ENCODE assay signal across 8 mouse cellular contexts in the genomic region with DNA sequence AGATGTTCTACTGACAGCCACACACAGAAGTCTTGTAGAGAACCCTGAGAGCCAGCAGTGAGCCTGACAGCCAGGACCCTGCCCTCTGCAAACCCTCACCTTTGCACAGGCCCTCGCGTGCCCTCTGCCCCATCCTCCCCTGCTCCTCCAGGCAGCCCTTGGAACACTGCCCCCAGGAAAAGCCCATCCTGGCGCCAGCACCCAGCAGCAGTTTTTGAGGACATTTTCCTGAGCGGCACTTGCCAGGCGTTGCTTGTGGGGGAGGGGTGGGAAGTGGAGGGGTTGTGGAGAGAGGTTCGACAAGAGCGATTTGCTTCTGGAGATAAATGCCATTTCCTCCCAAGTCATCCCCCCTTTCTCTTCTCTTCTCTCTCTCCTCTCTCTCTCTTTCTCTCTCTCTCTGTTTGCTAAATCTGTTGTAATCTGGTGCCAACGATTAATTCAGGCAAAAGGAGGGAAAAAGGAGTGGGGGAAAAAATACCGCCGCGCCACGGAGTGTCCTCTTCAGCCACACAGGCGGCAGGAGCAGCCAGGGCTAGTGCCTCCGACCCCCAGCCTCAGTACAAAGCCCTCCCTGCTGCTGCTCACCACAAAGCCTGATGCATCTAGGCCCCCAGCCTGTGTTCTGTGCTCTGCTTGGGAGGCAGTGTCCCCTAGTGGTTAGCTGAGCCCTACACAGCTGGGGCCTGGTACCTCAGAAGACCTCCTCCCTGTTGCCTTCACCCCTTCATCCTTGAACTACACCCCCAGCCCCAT. TPM values are rescaled to one million over a fixed set of nuclear protein-coding genes. Genes with fewer than 3 reads are reported as not detected.
DNase-seq lines count a peak whose midpoint lies in the region; ATAC-seq and TF ChIP-seq lines count a peak whose summit lies in the region.

No protein-coding gene starts in this region.

- H3K9ac ChIP-seq in intestine, postnatal 0 days (ENCODE audit: low read depth, low read length) = no peak overlapping the region
- no peak overlapping the region for H3K9ac ChIP-seq in lung, embryonic 15.5 days

- H3K4me2 ChIP-seq in intestine, postnatal 0 days (replicated peaks; ENCODE audit: low read depth) = no peak overlapping the region
- H3K4me2 ChIP-seq in lung, embryonic 15.5 days = peak overlapping the region; percentile 16; the same call in 1 of the 2 replicates

- peaks cover 78% of the 10 kb centered on the region for H3K4me1 ChIP-seq in embryonic facial prominence, embryonic 10.5 days
- no peaks in the 10 kb centered on the region for H3K4me1 ChIP-seq in intestine, postnatal 0 days (replicated peaks; ENCODE audit: control insufficient read depth, insufficient read depth, low read length)
- peaks cover 23% of the 10 kb centered on the region for H3K4me1 ChIP-seq in lung, embryonic 15.5 days
- peaks cover 6% of the 10 kb centered on the region for H3K4me1 ChIP-seq in small intestine, adult 2 months (ENCODE audit: control insufficient read depth, insufficient read depth, insufficient read length, low read length)

- ATAC-seq in intestine, postnatal 0 days = no peak
- ATAC-seq in lung, embryonic 15.5 days (ENCODE audit: borderline replicate concordance, extremely low read depth, low FRiP score, low TSS enrichment) = peak; percentile 29; the same call in 1 of the 2 replicates
- ATAC-seq in inflammation-experienced regulatory T-cells, adult 6 months = no peak

- TF ChIP-seq POLR2A in small intestine, adult 2 months (IDR thresholded peaks at IDR 0.05; ENCODE audit: low read depth, low read length) = no peak

- H3K4me3 ChIP-seq in embryonic facial prominence, embryonic 10.5 days = peak overlapping the region; percentile 38
- no peak overlapping the region for H3K4me3 ChIP-seq in intestine, postnatal 0 days (ENCODE audit: low read depth, low read length)
- H3K4me3 ChIP-seq in lung, embryonic 15.5 days = no peak overlapping the region
- H3K4me3 ChIP-seq in small intestine, adult 2 months (ENCODE audit: low read depth, low read length) = no peak overlapping the region

- no peaks in the 10 kb centered on the region for H3K36me3 ChIP-seq in embryonic facial prominence, embryonic 10.5 days (replicated peaks)
- no peaks in the 10 kb centered on the region for H3K36me3 ChIP-seq in intestine, postnatal 0 days (ENCODE audit: control insufficient read depth, insufficient read depth)
- no peaks in the 10 kb centered on the region for H3K36me3 ChIP-seq in lung, embryonic 15.5 days
- H3K36me3 ChIP-seq in small intestine, adult 2 months (ENCODE audit: control insufficient read depth, insufficient read depth, low read length) = no peaks in the 10 kb centered on the region

- no peaks in the 10 kb centered on the region for H3K9me3 ChIP-seq in embryonic facial prominence, embryonic 10.5 days
- no peaks in the 10 kb centered on the region for H3K9me3 ChIP-seq in intestine, postnatal 0 days (ENCODE audit: control insufficient read depth)
- H3K9me3 ChIP-seq in lung, embryonic 15.5 days = no peaks in the 10 kb centered on the region

- peak overlapping the region; percentile 72 for H3K27ac ChIP-seq in embryonic facial prominence, embryonic 10.5 days (replicated peaks)
- H3K27ac ChIP-seq in intestine, postnatal 0 days (ENCODE audit: low read depth, low read length) = no peak overlapping the region
- H3K27ac ChIP-seq in lung, embryonic 15.5 days = no peak overlapping the region
- H3K27ac ChIP-seq in small intestine, adult 2 months (ENCODE audit: insufficient read depth, low read depth, low read length) = no peak overlapping the region

- peak; percentile 91 for TF ChIP-seq CTCF in intestine, postnatal 0 days (IDR thresholded peaks at IDR 0.05; ENCODE audit: low read depth)
- peak; percentile 35; the same call in 1 of the 2 replicates for TF ChIP-seq CTCF in small intestine, adult 2 months (IDR thresholded peaks at IDR 0.05; ENCODE audit: extremely low read depth, insufficient read length, insufficient replicate concordance, low read depth, low read length)

- peaks cover 100% of the 10 kb centered on the region for H3K27me3 ChIP-seq in embryonic facial prominence, embryonic 10.5 days (replicated peaks; ENCODE audit: low read depth, poor library complexity, severe bottlenecking)
- H3K27me3 ChIP-seq in intestine, postnatal 0 days (replicated peaks; ENCODE audit: control insufficient read depth, insufficient read depth, low read length) = peaks cover 22% of the 10 kb centered on the region
- peaks cover 62% of the 10 kb centered on the region for H3K27me3 ChIP-seq in lung, embryonic 15.5 days
- H3K27me3 ChIP-seq in small intestine, adult 2 months (ENCODE audit: control insufficient read depth, insufficient read depth, low read length) = peaks cover 8% of the 10 kb centered on the region

- peak; percentile 61 for DNase-seq in cerebellum, adult 9-11 months
- no peak for DNase-seq in cerebellum, adult 9-10 months
- DNase-seq in 3T3-L1 (ENCODE audit: low read depth, low spot score) = peak; percentile 40
- DNase-seq in embryonic facial prominence, embryonic 10.5 days (ENCODE audit: low spot score) = peak; percentile 69

- 4% methylated on average over 14 of the region's 14 CpGs for WGBS in embryonic facial prominence, embryonic 10.5 days
- 33% methylated on average over 14 of the region's 14 CpGs for WGBS in intestine, postnatal 0 days
- 6% methylated on average over 13 of the region's 14 CpGs for WGBS in lung, embryonic 15.5 days
- 54% methylated on average over 14 of the region's 14 CpGs for WGBS in small intestine, adult 2 months

RNA-seq across cellular contexts. Expression of gene Otub1, which starts 45.8 kb away (rescaled TPM):
- polyA plus RNA-seq in embryonic facial prominence, embryonic 10.5 days (2016; fragmentation: Nextera tagmentation; extraction: Ambion mirVana) = 275 and 276 TPM in 2 replicates
- 121 and 126 TPM in 2 replicates for polyA plus RNA-seq in intestine, postnatal 0 days (2015; fragmentation: Nextera tagmentation; extraction: Ambion mirVana)
- polyA plus RNA-seq in lung, embryonic 15.5 days (2015; fragmentation: Nextera tagmentation; extraction: Ambion mirVana) = 188 and 194 TPM in 2 replicates
- polyA plus RNA-seq in small intestine, adult 2 months (2012; rRNA removed) = 61.9 and 113 TPM in 2 replicates
- 100 to 1,000 TPM; 164 to 183 (median 169) TPM for polyA plus RNA-seq in inflammation-experienced regulatory T-cells, adult 6 months (2017; shearing (Covaris generic))

RNA-seq across cellular contexts. Expression of gene Flrt1, which starts 54.8 kb away (rescaled TPM):
- 2.5 and 2.9 TPM in 2 replicates for polyA plus RNA-seq in embryonic facial prominence, embryonic 10.5 days (2016; fragmentation: Nextera tagmentation; extraction: Ambion mirVana)
- polyA plus RNA-seq in intestine, postnatal 0 days (2015; fragmentation: Nextera tagmentation; extraction: Ambion mirVana) = 0.75 and 0.82 TPM in 2 replicates
- 0.91 and 1.4 TPM in 2 replicates for polyA plus RNA-seq in lung, embryonic 15.5 days (2015; fragmentation: Nextera tagmentation; extraction: Ambion mirVana)
- polyA plus RNA-seq in small intestine, adult 2 months (2012; rRNA removed) = 0.06 and 0.22 TPM in 2 replicates
- polyA plus RNA-seq in inflammation-experienced regulatory T-cells, adult 6 months (2017; shearing (Covaris generic)) = under 1 TPM in 1 of 3 experiments, not detected in 2; 0.20 TPM

RNA-seq across cellular contexts. Expression of gene Cox8a, which starts 57.1 kb away (rescaled TPM):
- polyA plus RNA-seq in embryonic facial prominence, embryonic 10.5 days (2016; fragmentation: Nextera tagmentation; extraction: Ambion mirVana) = 867 and 877 TPM in 2 replicates
- polyA plus RNA-seq in intestine, postnatal 0 days (2015; fragmentation: Nextera tagmentation; extraction: Ambion mirVana) = 2,194 and 2,204 TPM in 2 replicates
- polyA plus RNA-seq in lung, embryonic 15.5 days (2015; fragmentation: Nextera tagmentation; extraction: Ambion mirVana) = 793 and 848 TPM in 2 replicates
- 3,019 and 4,573 TPM in 2 replicates for polyA plus RNA-seq in small intestine, adult 2 months (2012; rRNA removed)
- polyA plus RNA-seq in inflammation-experienced regulatory T-cells, adult 6 months (2017; shearing (Covaris generic)) = 100 to 1,000 TPM; 284 to 445 (median 299) TPM
